Mouse (Mus musculus): Measurements from ENCODE around the gene Abca2.

The Abca2 gene

GRCm38 (mm10) chr2:25493476-25493961 is 65.0 kb downstream of the Abca2 start, which contains the start of gene Lcn12:
TSS of gene Lcn12 (minus strand) at chr2:25493911.
- DNase-seq (ENCODE audit: low read depth, low spot score): no peak

GRCm38 (mm10) chr2:25496462-25496861 is 68.0 kb downstream of the Abca2 start:
- peak; percentile 74 for DNase-seq (ENCODE audit: low read depth, low spot score)
